Mouse (Mus musculus): Measurements from ENCODE around the gene Hmcn2.

Hmcn2 gene

DNA sequence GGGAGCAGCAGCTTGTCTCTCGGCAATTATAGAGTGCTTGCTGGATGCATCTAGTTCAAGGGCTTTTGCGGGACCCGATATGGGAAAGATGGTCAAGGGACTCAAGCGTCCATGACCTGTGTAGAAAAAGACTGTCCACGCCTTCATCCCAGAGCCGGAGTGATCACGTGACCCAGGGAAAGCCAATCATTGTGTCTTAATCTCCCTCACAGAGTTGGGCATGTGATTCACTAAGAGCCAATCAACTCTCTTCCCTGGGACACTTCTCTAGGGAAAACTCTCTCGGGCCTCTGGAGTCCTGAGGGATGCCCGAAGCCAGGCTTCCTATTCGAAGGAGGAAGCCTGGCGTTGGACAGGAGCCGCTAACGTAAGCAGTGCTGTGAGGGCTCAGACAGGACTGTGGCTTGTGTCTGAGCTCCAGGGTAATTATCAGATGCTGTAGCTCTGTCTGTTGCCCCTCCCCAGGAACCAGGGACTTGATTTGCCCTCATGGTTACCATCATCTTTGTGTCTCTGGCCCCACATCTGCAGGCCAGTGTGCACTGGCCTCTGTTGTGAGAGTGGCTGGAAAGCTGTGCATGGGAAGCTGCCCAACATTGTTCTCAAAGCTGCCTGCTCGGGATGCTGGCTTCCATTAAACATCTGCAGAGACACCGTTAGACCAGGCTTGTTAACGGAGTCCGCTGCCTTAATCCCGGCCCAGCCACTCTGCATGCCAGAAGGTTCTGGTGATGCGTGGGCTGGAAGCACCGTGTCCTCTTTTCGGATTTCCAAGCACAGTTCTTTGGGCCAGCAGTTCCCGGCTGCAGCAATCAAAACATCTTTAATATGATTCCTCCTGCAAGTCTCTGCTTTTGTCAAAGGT, 9.2 kb upstream of the Hmcn2 start:
- DNase-seq (ENCODE audit: low spot score in 2 of 2): no peak

DNA sequence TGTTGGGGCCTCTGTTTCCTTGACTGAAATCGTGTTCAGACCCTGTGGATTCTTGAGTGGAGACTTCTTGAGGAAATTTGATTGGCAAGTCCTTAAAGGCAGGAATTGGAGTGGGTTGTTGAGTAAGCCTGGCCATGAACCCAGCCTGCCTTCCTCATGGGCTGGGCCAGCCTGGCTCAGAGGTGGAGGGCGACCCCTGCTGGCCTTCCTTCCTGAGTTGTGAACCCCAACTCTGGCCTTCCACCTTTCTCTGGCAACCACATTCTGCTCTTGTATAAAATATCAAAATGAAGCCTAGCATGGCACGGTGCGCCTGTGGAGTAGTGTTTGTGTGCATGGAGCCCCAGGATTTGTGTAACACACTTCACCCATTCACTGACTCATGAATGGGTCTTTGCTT, 8.5 kb upstream of the Hmcn2 start:
- no peak for DNase-seq (ENCODE audit: low spot score in 2 of 2)

DNA sequence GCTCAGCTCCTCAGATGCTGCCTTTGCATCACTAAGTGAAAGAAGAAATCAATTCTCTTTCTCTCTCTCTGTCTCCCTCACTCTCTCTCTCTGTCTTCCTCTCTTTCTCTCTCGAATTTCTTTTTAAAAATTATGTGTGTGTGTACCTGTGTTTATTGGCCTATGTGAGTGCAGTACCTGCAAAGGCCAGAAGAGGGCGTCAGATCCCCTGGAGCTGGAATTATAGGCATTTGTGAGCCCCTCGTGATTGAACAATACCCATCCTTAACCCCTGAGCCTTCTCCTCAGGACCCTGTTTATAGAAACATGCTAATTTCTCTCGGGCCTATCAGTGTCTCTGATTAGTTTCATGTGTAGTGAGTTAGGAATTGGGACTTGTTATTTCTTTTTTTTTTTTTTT, 6.0 kb upstream of the Hmcn2 start:
- no peak for DNase-seq (ENCODE audit: low spot score in 2 of 2)

DNA sequence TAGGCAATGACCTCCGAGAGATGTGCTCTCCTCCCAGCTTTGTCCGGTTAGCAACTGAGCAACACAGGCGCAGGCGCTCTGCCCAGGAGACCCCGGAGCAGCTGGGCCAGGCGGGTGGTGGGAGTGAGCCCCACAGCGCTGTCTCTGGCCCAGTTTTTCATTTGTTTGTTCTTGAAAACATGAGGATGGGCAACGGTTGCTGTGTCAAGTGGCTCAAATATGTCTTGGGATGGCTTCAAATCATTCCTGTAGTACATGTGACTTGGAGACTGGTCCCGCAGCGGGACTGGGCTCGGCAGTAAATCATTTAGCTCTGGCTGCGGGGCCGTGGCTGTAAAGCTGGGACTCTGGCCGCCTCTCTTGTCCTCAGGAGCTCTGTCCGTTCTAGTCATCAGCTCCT, 4.7 kb upstream of the Hmcn2 start:
- DNase-seq (ENCODE audit: low spot score in 2 of 2): no peak

DNA sequence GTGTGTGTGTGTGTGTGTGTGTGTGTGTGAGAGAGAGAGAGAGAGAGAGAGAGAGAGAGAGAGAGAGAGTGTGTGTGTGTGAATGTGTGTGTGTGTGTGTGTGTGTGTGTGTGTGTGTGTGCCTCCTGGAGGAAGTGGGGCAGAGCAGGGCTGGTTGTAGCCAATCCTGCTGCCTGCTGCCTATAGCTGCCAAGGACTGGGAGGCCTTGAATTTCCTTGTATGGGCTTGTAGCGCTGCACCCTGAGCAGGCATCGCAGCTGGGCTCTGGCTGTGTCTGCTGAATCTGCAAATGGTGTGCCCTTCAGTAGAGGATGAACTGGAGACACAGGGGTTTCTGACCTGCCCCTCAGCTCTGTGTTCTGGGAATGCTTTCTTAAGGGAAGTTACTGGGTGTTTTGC, 3.9 kb downstream of the Hmcn2 start:
- no peak for DNase-seq (ENCODE audit: low spot score in 2 of 2)

DNA sequence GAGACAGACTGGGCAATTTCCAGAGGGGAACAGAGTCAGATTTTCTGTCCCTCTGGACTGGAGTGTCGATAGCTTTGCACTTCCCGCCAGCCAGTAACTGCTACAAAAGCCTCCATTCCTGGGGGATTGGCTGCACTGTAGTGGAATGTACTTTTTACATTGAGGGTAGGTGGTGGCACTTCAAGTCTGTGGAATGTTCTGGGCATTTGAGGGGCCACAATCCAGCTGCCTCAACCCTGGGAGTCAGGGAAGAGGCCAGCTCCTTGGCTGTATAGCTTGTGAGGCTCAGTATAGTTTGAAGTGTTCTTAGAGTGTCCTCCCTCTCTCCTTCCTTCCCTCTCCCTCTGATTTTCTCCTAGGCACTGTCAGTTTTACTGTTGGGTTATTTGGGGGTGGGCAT, 5.0 kb downstream of the Hmcn2 start:
- no peak for DNase-seq (ENCODE audit: low spot score in 2 of 2)

DNA sequence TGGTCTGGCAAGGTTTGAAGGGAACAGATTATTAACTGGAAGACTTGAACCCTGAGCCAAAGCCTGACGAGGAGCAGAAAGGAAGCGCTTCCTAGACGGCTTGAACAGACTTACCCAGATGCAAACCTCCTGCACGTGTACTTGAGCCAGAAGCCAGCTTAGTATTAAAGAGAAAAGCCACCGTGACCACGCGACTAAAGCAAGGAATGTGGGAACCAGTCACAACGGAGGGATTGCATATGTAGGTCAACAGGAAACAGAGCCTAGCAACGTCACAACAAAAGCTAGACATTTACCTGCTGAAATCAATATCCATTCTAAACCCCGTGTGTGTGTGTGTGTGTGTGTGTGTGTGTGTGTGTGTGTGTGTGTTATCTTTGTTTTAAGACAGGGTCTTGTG, 13.0 kb downstream of the Hmcn2 start:
- DNase-seq (ENCODE audit: low spot score in 2 of 2): no peak

DNA sequence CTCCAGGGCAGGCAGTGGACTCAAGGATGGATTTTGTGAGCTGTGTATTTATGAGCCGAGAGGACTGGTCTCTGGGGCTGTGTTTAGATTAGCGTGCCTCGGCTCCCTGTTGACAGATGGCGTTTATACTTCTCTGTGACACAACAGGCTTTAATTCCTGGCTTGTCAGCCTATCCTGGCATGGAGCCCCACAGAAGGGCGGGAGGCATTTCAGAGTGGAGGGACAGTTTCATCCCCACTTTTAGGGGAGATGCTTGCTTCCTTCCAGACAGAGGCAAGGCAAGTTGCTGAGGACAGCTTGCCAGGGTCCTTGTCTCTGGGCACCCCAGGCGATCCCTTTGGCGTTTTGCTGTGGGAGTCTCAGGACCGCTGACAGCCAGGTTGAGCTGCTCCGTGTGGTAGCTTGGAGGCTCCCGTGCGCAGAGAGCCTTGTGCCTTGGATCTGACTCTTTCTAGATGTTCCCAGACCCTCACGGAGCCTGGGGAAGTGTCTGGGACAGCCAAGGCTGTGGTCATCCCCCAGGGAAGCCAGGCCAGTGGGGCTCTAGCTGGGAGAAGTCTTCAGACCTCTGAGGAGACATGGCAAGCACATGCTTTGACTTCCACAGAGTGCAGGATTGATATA, 23.6 kb downstream of the Hmcn2 start:
- no peak for DNase-seq (ENCODE audit: low spot score in 2 of 2)

DNA sequence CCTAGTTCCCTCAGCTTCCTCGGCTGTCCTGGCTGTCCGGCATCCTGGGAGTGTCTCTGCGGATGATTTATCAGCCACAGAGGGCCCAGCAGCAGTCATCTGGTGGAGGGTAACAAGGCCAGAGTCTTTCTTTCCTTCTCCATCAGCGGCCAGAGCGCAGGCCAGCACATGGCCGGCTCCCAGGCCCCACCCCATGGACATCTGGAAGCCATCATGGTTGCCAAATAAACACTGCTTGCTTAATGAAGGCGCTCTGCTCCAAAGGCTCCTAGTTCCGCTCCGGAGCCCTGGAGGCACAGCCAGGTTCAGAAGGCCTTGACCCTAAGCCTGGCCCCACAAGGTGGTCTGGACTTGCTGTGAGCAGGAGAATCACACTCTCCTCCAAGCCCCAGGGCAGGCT, 25.6 kb downstream of the Hmcn2 start:
- DNase-seq (ENCODE audit: low spot score in 2 of 2): no peak

DNA sequence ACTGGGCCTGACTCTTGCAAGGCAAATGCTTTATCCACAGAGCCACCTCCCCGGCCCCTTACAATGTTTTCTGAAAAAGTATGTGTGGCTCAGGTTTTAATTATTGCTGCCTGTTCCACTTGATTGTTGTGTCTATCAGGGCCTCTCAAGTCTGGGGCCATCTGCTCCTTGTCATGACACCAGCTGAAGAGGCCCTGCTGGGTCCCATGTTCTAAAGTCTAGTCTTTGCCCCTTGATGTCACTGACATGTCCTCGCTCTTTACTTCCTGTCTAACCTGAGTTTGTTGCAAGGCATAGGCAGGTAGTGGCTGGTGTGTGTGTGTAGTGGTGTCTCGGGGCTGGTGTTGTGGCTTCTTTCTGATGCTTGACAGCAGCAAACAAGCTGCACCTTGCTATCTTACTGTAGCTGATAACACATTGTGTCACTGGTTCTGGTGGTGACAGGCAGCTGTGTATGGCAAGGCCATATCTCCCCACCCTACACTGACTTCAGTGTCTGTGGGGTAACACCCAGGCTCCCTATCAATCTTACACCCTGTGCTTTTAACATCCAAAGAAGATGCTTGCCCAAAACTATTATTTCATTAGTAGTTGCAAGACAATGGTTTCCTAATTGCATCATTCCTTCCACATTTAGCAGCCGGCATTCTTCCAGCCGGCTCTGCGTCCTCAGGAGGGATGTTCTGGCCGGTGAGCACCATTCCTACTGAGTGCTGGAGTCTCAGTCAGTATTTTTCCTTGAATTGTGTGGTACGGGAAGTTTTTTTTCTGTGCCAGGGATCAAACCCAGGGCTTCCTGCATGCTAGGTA, 27.7 kb downstream of the Hmcn2 start:
- DNase-seq (ENCODE audit: low spot score in 2 of 2): no peak

DNA sequence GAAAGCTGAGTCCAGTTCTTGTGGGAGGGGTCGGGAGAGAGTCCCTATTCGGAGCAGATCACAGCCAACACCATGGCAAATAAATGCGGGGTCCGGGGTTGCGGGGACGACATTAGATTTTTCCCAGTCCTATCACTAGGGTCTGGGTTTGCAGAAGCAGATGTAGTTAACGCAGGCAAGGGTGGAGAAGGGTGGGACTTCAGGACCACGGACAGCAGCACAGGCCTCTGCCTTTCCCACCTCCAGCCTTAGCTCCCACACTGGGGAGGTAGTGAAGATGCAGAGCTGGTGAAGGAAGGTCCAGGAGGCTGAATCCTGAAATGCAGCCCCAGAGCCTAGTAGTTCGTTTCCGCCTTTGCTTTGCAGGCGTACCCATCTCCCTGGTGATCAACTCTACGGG, 31.9 kb downstream of the Hmcn2 start:
- DNase-seq (ENCODE audit: low spot score in 2 of 2): no peak

DNA sequence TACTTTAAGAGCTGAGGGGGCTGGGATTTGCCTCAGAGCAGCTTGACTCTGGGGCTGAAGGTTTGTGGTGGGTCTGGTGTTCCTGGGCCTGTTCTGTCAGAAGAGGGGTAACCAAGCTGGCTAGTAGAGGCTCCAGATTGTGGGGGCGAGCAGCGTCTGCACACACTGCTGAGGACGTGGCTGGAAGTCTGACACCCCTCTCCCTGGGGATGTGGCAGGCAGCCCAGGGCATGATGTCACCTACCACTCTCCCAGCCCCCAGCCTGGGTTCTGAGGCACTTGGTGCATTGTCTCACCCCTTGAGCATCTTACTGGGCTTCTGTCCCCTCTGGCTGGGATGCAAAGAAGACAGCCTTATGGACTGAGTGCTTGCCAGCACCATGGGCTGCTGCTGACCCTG, 34.2 kb downstream of the Hmcn2 start:
- DNase-seq (ENCODE audit: low spot score in 2 of 2): no peak

DNA sequence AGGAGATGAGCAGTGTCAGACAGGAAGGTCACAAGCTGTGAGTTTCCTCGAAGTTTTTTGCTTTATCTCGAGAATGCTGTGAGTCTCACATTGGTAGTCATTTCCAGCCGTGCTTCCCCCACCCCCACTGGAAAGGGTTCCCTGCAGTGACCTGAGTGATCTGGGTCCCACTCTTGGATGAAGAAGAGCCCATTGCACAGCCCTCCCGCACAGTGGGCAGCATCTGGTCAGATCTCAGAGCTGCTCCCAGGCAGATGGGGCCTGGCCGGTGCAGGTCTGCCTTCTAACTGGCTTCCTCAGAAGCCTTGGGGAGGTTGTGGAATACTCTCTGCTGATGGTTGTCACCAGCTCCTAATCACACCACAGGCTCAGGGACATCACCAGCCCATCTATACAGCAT, 34.6 kb downstream of the Hmcn2 start:
- no peak for DNase-seq (ENCODE audit: low spot score in 2 of 2)

DNA sequence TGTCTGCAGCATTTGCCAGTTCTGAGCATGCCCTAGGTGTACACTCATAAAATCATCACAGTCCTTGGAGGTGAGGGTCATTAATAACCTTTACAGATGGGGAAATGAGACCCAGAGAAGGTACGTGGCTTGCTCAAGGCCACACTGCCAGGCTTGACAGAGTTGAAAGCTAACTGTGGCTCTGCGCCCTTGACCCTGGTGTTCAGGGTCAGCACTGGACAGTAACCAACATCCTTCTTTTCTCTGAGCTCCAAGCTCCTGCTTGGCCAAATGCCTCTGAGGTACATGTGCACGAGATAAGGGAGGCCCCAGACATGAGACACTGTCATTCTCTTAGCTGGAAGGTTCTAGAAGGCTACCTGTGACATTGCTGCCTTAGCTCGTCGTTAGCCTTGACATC, 42.6 kb downstream of the Hmcn2 start:
- DNase-seq (ENCODE audit: low spot score in 2 of 2): no peak

DNA sequence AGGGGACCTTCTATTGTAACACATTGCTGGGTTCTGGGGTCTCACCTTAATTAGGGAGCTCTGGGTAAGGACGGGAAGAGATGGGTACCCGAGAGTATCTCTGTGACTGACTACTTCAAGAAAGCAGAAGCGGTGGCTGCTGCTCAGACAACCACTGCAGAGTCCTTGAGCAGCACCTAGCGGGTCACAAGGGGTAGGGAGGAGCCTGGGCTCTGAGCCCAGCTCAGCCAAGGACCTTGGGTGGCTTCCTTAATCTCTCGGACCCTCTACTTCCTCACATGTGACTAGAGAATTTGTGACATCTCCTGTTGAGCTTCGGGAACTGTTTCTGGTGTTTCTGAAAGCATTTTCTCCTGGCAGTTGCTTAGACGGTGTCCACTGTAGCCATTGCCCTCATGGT, 45.1 kb downstream of the Hmcn2 start:
- no peak for DNase-seq (ENCODE audit: low spot score in 2 of 2)

DNA sequence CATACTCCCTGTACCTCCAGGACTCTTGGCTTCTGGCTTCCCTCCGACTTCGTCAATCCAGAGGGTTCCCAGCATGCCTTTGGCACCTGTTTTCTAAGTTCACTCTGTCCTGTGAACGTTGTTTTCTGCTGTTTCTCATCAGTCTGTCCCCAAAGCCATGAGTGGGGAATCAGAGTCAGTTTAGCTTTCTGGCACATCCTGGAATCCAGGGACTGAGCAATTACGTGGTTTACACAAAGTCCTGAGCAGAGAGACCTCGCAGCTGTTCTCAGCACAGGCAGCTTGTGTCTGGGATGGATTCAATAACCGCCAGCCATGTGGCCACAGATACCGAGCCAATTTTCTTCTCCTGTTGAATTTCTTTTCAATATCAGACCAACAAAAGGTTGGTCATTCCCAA, 53.0 kb downstream of the Hmcn2 start:
- DNase-seq (ENCODE audit: low spot score in 2 of 2): no peak

DNA sequence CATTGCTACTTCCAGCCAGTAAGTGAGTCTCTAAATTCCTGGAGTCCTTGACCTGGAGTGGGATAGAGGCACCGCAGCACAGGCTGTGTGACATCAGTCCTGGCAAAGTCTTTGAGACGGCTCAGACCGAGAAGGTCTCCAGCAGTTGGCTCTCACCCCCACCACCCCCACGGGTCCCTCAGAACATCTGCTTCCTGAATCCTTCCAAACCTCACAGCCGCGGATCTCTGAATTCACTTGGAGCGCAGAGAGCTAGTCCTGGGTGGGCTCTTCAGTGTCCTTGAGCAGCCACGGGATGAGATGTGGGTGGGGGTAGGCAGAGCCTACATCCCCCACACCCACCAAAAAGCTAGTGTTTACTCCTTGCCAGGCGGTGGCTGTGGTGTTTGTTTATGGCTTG, 57.2 kb downstream of the Hmcn2 start:
- DNase-seq (ENCODE audit: low spot score in 2 of 2): no peak

DNA sequence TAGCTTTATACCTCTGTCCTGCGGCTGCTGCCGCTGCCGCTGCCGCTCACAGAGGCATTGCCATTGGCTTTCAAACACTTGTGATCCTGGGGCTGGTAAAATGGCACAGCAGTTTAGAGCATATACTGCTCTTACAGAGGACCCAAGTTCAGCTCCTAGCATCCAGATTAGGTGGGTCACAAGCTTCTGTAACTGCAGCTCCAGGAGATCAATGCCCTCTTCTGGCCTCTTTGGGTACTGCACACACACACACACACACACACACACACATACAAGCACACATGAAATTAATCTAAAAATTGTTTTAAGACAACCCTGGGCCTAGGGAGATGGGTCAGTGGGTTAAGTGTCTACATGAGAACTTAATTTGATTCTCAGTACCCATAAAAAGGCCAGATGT, 58.0 kb downstream of the Hmcn2 start:
- no peak for DNase-seq (ENCODE audit: low spot score in 2 of 2)

DNA sequence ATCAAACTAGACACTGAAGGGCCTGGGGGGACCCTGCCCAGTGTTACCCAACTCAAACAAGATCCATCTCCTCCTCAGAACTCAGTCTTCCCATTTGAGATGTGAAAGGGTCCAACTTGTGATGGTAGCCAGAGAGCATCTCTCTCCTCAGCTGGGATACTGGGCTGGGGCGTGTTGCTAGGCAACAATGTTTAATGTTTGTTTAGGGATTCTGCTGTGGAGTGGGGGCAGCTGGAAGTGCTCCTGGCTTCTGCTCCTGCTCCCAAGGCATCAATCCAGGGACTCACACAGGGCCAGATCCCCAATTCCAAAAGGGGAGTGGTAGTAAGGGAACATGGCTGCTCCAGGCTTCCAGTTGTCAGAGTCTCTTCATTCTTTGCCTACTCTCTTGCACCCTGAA, 60.2 kb downstream of the Hmcn2 start:
- DNase-seq (ENCODE audit: low spot score in 2 of 2): no peak

DNA sequence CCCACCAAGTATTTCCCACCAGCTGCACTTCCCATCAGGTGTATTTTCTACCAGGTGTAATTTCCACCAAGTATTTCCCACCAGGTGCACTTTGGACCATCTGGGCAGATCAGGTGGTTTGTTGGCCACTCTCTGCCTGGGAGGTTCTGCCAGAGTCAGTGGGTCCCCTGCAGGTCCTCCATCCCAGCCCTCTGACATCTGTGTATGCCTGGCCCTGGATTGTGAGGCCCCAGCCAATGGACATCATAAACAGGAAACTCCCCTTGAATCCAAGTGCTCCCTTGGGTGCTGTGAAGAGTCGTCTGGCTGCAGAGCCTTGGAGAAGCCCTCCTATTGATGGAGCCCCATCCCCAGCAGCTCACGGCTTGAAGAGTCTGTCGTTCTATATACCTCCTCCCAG, 61.8 kb downstream of the Hmcn2 start:
- no peak for DNase-seq (ENCODE audit: low spot score in 2 of 2)

DNA sequence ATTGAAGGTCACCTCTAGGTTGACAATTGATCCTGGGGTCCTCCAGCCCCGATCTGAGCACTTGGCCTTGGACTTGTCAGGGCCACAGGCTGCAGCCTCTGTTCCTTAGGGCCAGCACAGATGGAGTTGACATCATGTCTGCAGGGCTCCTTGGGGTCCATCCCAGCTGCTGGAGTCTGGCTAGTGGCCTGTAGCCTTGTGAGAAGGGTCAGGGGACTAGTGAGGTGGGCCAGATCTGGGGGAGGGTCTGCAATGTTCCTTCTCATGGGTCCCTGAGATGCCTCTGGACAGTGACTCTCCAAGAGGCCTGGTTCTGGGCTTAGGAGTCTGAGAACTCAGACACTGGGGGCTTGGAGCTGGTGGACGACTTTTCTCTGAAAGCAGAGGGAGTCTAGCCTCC, 63.3 kb downstream of the Hmcn2 start:
- no peak for DNase-seq (ENCODE audit: low spot score in 2 of 2)

DNA sequence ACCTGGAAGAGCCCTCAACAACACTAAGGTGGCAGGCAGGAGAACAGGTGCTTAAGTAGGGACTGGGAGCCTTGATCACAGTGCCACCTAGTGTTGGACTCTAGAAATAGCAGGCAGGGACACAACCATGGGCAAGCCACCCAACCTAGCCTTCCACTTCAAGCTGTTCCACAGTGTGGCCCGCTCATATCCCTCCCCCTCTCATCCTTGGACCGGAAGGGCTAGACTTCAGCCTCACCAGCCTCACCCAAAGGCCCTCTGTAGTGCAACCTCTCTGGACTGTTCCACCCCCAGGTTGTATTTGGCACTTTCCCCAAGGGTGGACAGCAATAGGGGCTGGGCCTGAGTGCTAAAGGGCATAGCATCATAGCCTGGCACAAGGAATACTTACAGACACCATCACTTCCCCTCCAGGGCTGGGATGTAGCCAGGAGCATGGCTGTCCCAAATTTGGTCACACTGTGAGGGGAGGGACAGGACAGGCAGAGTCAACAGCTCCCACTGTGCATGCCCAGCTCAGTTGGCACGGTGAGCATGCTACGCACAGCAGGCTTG, 67.2 kb downstream of the Hmcn2 start:
- DNase-seq (ENCODE audit: low spot score in 2 of 2): peak in 1 of 2 experiments; percentile 48

DNA sequence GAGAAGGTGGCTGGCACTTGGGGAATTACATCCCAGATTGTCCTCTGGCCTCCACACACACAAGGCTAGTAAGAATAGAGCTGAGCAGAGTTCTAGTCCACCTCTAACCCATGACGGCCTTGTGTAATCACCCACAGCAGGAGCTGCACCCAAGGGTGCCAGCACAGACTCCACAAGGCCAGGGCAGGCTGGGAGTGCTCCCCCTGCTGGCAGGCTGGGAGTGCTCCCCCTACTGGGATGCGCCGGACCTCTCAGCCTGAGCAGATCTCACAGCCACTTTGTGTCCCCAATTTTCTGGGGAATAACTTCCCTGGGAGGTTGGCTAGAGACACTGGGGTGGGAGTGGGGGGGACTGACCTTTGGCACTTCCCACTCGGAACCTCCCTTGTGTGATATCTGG, 68.7 kb downstream of the Hmcn2 start:
- no peak for DNase-seq (ENCODE audit: low spot score in 2 of 2)
